Mouse (Mus musculus): ENCODE results near the gene Gm21987. TPM values are rescaled to one million over a fixed set of nuclear protein-coding genes. Genes with fewer than 3 reads are reported as not detected.
"Not testable (repeated sequence)": the region's sequence is repeated elsewhere in the genome, so short reads cannot be mapped to it uniquely, and the experiment has no call there.

Gene Gm21987
- polyA plus RNA-seq, 1 experiment from 2014 or later: not detected

- no peaks in the 10 kb centered on the region for H3K27me3 ChIP-seq (ENCODE audit: control insufficient read depth, insufficient read depth, low read length)
- no peaks in the 10 kb centered on the region for H3K9me3 ChIP-seq (ENCODE audit: control insufficient read depth, low read length)
- no peak overlapping the region for H3K9ac ChIP-seq (ENCODE audit: low read length)
- 79% methylated on average over 9 of the region's 9 CpGs for WGBS
- no peak overlapping the region for H3K4me3 ChIP-seq (ENCODE audit: low read depth, low read length)
- H3K4me1 ChIP-seq (replicated peaks; ENCODE audit: control insufficient read depth, insufficient read depth, low read length): no peaks in the 10 kb centered on the region
- H3K4me2 ChIP-seq (ENCODE audit: low read depth, low read length, severe bottlenecking): no peak overlapping the region
- no peak overlapping the region for H3K27ac ChIP-seq (ENCODE audit: low read depth, low read length)
- ATAC-seq (replicated peaks; ENCODE audit: low FRiP score): no peak
- DNase-seq (ENCODE audit: low spot score): no peak
- H3K36me3 ChIP-seq (ENCODE audit: control insufficient read depth, insufficient read depth, low read length): no peaks in the 10 kb centered on the region
Measured at GRCm38 (mm10) chr16:38318492-38318891, 28.3 kb upstream of the Gm21987 start.

GRCm38 (mm10) chr16:38319087-38319486, 27.8 kb upstream of the Gm21987 start:
- WGBS: 98% methylated on average over 4 of the region's 4 CpGs
- H3K27ac ChIP-seq (ENCODE audit: low read depth, low read length): no peak overlapping the region
- H3K9ac ChIP-seq (ENCODE audit: low read length): no peak overlapping the region

GRCm38 (mm10) chr16:38321452-38321935, 25.3 kb upstream of the Gm21987 start:
- WGBS: 25% methylated on average over 17 of the region's 17 CpGs
- no peaks in the 10 kb centered on the region for H3K27me3 ChIP-seq (ENCODE audit: control insufficient read depth, insufficient read depth, low read length)
- DNase-seq (ENCODE audit: low spot score) (peak; percentile 72), ATAC-seq (replicated peaks; ENCODE audit: low FRiP score) (peak; percentile 44; the same call in 1 of the 2 replicates)
- peak overlapping the region; percentile 36; the same call in 1 of the 2 replicates for H3K4me2 ChIP-seq (ENCODE audit: low read depth, low read length, severe bottlenecking)
- H3K9ac ChIP-seq (ENCODE audit: low read length): no peak overlapping the region; the same call in 1 of the 2 replicates
- H3K36me3 ChIP-seq (ENCODE audit: control insufficient read depth, insufficient read depth, low read length): no peaks in the 10 kb centered on the region
- no peaks in the 10 kb centered on the region for H3K9me3 ChIP-seq (ENCODE audit: control insufficient read depth, low read length)
- no peak overlapping the region for H3K4me3 ChIP-seq (ENCODE audit: low read depth, low read length)
- no peaks in the 10 kb centered on the region for H3K4me1 ChIP-seq (replicated peaks; ENCODE audit: control insufficient read depth, insufficient read depth, low read length)
- H3K27ac ChIP-seq (ENCODE audit: low read depth, low read length): no peak overlapping the region

More at GRCm38 (mm10) chr16:38319087-38319486, 27.8 kb upstream of the Gm21987 start:
- DNase-seq (ENCODE audit: low spot score): no peak
- ATAC-seq (replicated peaks; ENCODE audit: low FRiP score): no peak
- Histone ChIP-seq H3K27me3 (ENCODE audit: control insufficient read depth, insufficient read depth, low read length) (no peaks in the 10 kb centered on the region), H3K4me3 (ENCODE audit: low read depth, low read length) (no peak overlapping the region), H3K4me1 (replicated peaks; ENCODE audit: control insufficient read depth, insufficient read depth, low read length) (no peaks in the 10 kb centered on the region), H3K9me3 (ENCODE audit: control insufficient read depth, low read length) (no peaks in the 10 kb centered on the region), H3K36me3 (ENCODE audit: control insufficient read depth, insufficient read depth, low read length) (no peaks in the 10 kb centered on the region), H3K4me2 (ENCODE audit: low read depth, low read length, severe bottlenecking) (no peak overlapping the region)

- H3K4me2 ChIP-seq (ENCODE audit: low read depth, low read length, severe bottlenecking): no peak overlapping the region
- no peaks in the 10 kb centered on the region for H3K9me3 ChIP-seq (ENCODE audit: control insufficient read depth, low read length)
- no peak overlapping the region for H3K9ac ChIP-seq (ENCODE audit: low read length)
- no peak for ATAC-seq (replicated peaks; ENCODE audit: low FRiP score)
- no peaks in the 10 kb centered on the region for H3K36me3 ChIP-seq (ENCODE audit: control insufficient read depth, insufficient read depth, low read length)
- H3K27ac ChIP-seq (ENCODE audit: low read depth, low read length): no peak overlapping the region
- no peaks in the 10 kb centered on the region for H3K4me1 ChIP-seq (replicated peaks; ENCODE audit: control insufficient read depth, insufficient read depth, low read length)
- no peak overlapping the region for H3K4me3 ChIP-seq (ENCODE audit: low read depth, low read length)
- 91% methylated on average over 15 of the region's 15 CpGs for WGBS
- no peak for DNase-seq (ENCODE audit: low spot score)
- no peaks in the 10 kb centered on the region for H3K27me3 ChIP-seq (ENCODE audit: control insufficient read depth, insufficient read depth, low read length)
Measured at GRCm38 (mm10) chr16:38324311-38324710, 22.5 kb upstream of the Gm21987 start.

- whole genome bisulfite sequencing: 86% methylated on average over 11 of the region's 11 CpGs
- Histone ChIP-seq H3K4me2 (ENCODE audit: low read depth, low read length, severe bottlenecking) (no peak overlapping the region), H3K27me3 (ENCODE audit: control insufficient read depth, insufficient read depth, low read length) (no peaks in the 10 kb centered on the region), H3K27ac (ENCODE audit: low read depth, low read length) (no peak overlapping the region), H3K9ac (ENCODE audit: low read length) (no peak overlapping the region), H3K36me3 (ENCODE audit: control insufficient read depth, insufficient read depth, low read length) (no peaks in the 10 kb centered on the region), H3K4me3 (ENCODE audit: low read depth, low read length) (no peak overlapping the region), H3K4me1 (replicated peaks; ENCODE audit: control insufficient read depth, insufficient read depth, low read length) (no peaks in the 10 kb centered on the region), H3K9me3 (ENCODE audit: control insufficient read depth, low read length) (no peaks in the 10 kb centered on the region)
- DNase-seq (ENCODE audit: low spot score): no peak
- ATAC-seq (replicated peaks; ENCODE audit: low FRiP score): no peak
Measured at GRCm38 (mm10) chr16:38326778-38327397, 20.0 kb upstream of the Gm21987 start.

- no peaks in the 10 kb centered on the region for H3K27me3 ChIP-seq (ENCODE audit: control insufficient read depth, insufficient read depth, low read length)
- H3K4me3 ChIP-seq (ENCODE audit: low read depth, low read length): no peak overlapping the region
- H3K9ac ChIP-seq (ENCODE audit: low read length): no peak overlapping the region
- H3K27ac ChIP-seq (ENCODE audit: low read depth, low read length): no peak overlapping the region
- 84% methylated on average over 3 of the region's 3 CpGs for WGBS
- H3K4me2 ChIP-seq (ENCODE audit: low read depth, low read length, severe bottlenecking): no peak overlapping the region
- no peaks in the 10 kb centered on the region for H3K36me3 ChIP-seq (ENCODE audit: control insufficient read depth, insufficient read depth, low read length)
- no peak for DNase-seq (ENCODE audit: low spot score)
- no peaks in the 10 kb centered on the region for H3K4me1 ChIP-seq (replicated peaks; ENCODE audit: control insufficient read depth, insufficient read depth, low read length)
- no peak for ATAC-seq (replicated peaks; ENCODE audit: low FRiP score)
- H3K9me3 ChIP-seq (ENCODE audit: control insufficient read depth, low read length): no peaks in the 10 kb centered on the region
Measured at GRCm38 (mm10) chr16:38329340-38329739, 17.5 kb upstream of the Gm21987 start.

- Histone ChIP-seq H3K4me1 (replicated peaks; ENCODE audit: control insufficient read depth, insufficient read depth, low read length) (no peaks in the 10 kb centered on the region), H3K36me3 (ENCODE audit: control insufficient read depth, insufficient read depth, low read length) (no peaks in the 10 kb centered on the region), H3K27ac (ENCODE audit: low read depth, low read length) (no peak overlapping the region), H3K9me3 (ENCODE audit: control insufficient read depth, low read length) (no peaks in the 10 kb centered on the region), H3K4me2 (ENCODE audit: low read depth, low read length, severe bottlenecking) (no peak overlapping the region), H3K4me3 (ENCODE audit: low read depth, low read length) (no peak overlapping the region), H3K27me3 (ENCODE audit: control insufficient read depth, insufficient read depth, low read length) (no peaks in the 10 kb centered on the region), H3K9ac (ENCODE audit: low read length) (no peak overlapping the region)
- ATAC-seq (replicated peaks; ENCODE audit: low FRiP score): no peak
- WGBS: 45% methylated on average over 6 of the region's 6 CpGs
- no peak for DNase-seq (ENCODE audit: low spot score)
Measured at GRCm38 (mm10) chr16:38334431-38334830, 12.4 kb upstream of the Gm21987 start.

GRCm38 (mm10) chr16:38338077-38338476, 8.8 kb upstream of the Gm21987 start:
- H3K27me3 ChIP-seq (ENCODE audit: control insufficient read depth, insufficient read depth, low read length); ATAC-seq (replicated peaks; ENCODE audit: low FRiP score); H3K27ac ChIP-seq (ENCODE audit: low read depth, low read length); H3K9ac ChIP-seq (ENCODE audit: low read length); DNase-seq (ENCODE audit: low spot score); H3K36me3 ChIP-seq (ENCODE audit: control insufficient read depth, insufficient read depth, low read length); H3K4me3 ChIP-seq (ENCODE audit: low read depth, low read length); H3K4me2 ChIP-seq (ENCODE audit: low read depth, low read length, severe bottlenecking); H3K9me3 ChIP-seq (ENCODE audit: control insufficient read depth, low read length); H3K4me1 ChIP-seq (replicated peaks; ENCODE audit: control insufficient read depth, insufficient read depth, low read length): not testable (repeated sequence)
- 84% methylated on average over 4 of the region's 4 CpGs for WGBS

All from forebrain, embryonic 11.5 days (tissue).